Mouse (Mus musculus) liver, postnatal 0 days (tissue): ENCODE results near the gene Pccb.

Source experiments
- CTCF ChIP-seq: sonication (generic); IDR thresholded peaks from 2 replicates; pipeline ENCODE4 v1.5.1; 2016; ENCODE audit warnings: antibody characterized with exemption, low read depth
- EP300 ChIP-seq: IDR thresholded peaks from 2 replicates; pipeline ENCODE4 v1.6.1; 2016; ENCODE audit warnings: antibody characterized with exemption, low read depth, mild to moderate bottlenecking

DNA sequence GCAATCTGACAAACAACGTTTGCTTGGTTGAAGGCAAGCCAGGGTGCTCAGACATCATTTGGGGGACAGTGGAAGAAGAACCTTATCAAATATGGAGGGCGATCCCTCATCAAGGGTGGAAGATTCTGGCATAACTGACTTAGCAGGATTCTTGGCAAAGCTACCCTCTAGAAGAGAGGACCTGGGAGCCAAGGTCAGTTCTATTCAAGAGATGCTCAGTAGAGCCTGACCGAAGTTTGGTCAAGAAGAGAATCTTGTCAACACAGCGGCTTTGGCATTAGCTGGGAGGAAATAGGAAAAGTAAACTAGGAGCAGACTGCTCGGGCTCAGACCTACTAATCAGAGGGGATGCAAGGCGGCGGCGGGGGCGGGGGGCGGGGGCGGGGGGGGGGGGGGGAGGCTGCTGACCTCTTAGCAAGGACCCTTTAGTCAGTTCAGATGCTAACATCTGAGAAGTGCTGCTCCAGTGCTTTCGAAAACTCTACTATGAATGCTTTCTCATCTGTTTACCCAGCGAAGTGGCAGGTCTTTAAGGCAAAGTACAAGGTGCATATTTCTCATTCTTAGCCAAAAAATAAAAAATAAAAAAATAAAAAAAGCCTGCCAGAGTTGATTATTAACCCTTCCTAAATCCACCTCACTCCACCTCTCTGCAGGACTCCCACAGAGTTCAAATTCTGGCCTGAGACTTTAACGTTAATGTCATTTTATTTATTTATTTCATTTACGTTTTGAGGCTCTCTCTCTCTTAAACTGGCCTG is 1.3 kb upstream of the Pccb start:
- TF ChIP-seq CTCF (no peak), EP300 (no peak)
